Mouse (Mus musculus): Measurements from ENCODE around the gene Pdlim7. TPM values are rescaled to one million over a fixed set of nuclear protein-coding genes. Genes with fewer than 3 reads are reported as not detected.
A peak's percentile ranks its signal among the peaks of the same experiment; 100 is the strongest.

Gene Pdlim7
- total RNA-seq, 2 experiments from 2014 or later, result 63.6 to 74.2 TPM

- peak; percentile 58 for DNase-seq
- intact Hi-C loops (cut with DNase I), result loop anchor here (2.0 kb wide), 1 partner anchor 17 kb away; no protein-coding TSS in a partner anchor
Observed at GRCm38 (mm10) chr13:55487578-55488498, 25.6 kb downstream of the Pdlim7 start, which contains the start of gene Dbn1. TSS of gene Dbn1 (minus strand) at chr13:55488111.

- DNase-seq, result peak; percentile 49 to 56
- intact Hi-C loops (cut with DNase I), result no loop called here
Observed at GRCm38 (mm10) chr13:55486916-55487577, 26.4 kb downstream of the Pdlim7 start.

- DNase-seq, result peak; percentile 45 to 59
- intact Hi-C loops (cut with DNase I), result no loop called here
Observed at GRCm38 (mm10) chr13:55486029-55486794, 27.3 kb downstream of the Pdlim7 start.

GRCm38 (mm10) chr13:55484520-55485088, 28.9 kb downstream of the Pdlim7 start:
- intact Hi-C loops (cut with DNase I), result no loop called here
- DNase-seq, result no peak

- DNase-seq, result no peak
- intact Hi-C loops (cut with DNase I), result no loop called here
Observed at GRCm38 (mm10) chr13:55483593-55483992, 29.9 kb downstream of the Pdlim7 start.

GRCm38 (mm10) chr13:55483071-55483470, 30.4 kb downstream of the Pdlim7 start:
- DNase-seq, result peak in 1 of 2 experiments; percentile 34
- intact Hi-C loops (cut with DNase I), result no loop called here

GRCm38 (mm10) chr13:55482542-55482941, 30.9 kb downstream of the Pdlim7 start:
- intact Hi-C loops (cut with DNase I), result no loop called here
- peak; percentile 71 to 72 for DNase-seq

GRCm38 (mm10) chr13:55479929-55480328, 33.5 kb downstream of the Pdlim7 start:
- intact Hi-C loops (cut with DNase I), result loop anchor here (2.0 kb wide), 1 partner anchor 35 kb away; no protein-coding TSS in a partner anchor
- no peak for DNase-seq

GRCm38 (mm10) chr13:55479008-55479407, 34.5 kb downstream of the Pdlim7 start:
- peak; percentile 56 to 61 for DNase-seq
- intact Hi-C loops (cut with DNase I), result loop anchor here (2.0 kb wide), 1 partner anchor 36 kb away; no protein-coding TSS in a partner anchor

GRCm38 (mm10) chr13:55478036-55478435, 35.4 kb downstream of the Pdlim7 start:
- intact Hi-C loops (cut with DNase I), result loop anchor here (2.0 kb wide), 1 partner anchor 37 kb away; no protein-coding TSS in a partner anchor
- peak in 1 of 2 experiments; percentile 55 for DNase-seq

GRCm38 (mm10) chr13:55477492-55477891, 36.0 kb downstream of the Pdlim7 start:
- DNase-seq, result no peak
- intact Hi-C loops (cut with DNase I), result no loop called here

GRCm38 (mm10) chr13:55476256-55476655, 37.2 kb downstream of the Pdlim7 start:
- DNase-seq, result no peak
- intact Hi-C loops (cut with DNase I), result no loop called here

- intact Hi-C loops (cut with DNase I), result no loop called here
- no peak for DNase-seq
Observed at GRCm38 (mm10) chr13:55475750-55476149, 37.7 kb downstream of the Pdlim7 start.

GRCm38 (mm10) chr13:55474621-55475069, 38.8 kb downstream of the Pdlim7 start:
- intact Hi-C loops (cut with DNase I), result no loop called here

GRCm38 (mm10) chr13:55473961-55474360, 39.5 kb downstream of the Pdlim7 start:
- intact Hi-C loops (cut with DNase I), result loop anchor here (2.0 kb wide), 1 partner anchor 39 kb away; the partner anchor contains the start of gene Pdlim7

More at GRCm38 (mm10) chr13:55474621-55475069, 38.8 kb downstream of the Pdlim7 start:
- DNase-seq, result no peak

GRCm38 (mm10) chr13:55473076-55473831, 40.2 kb downstream of the Pdlim7 start:
- DNase-seq, result no peak
- intact Hi-C loops (cut with DNase I), result loop anchor here (2.0 kb wide), 1 partner anchor 40 kb away; the partner anchor contains the start of gene Pdlim7

More at GRCm38 (mm10) chr13:55473961-55474360, 39.5 kb downstream of the Pdlim7 start:
- no peak for DNase-seq

- intact Hi-C loops (cut with DNase I), result loop anchor here (2.0 kb wide), 1 partner anchor 40 kb away; the partner anchor contains the start of gene Pdlim7
Observed at GRCm38 (mm10) chr13:55472132-55473022, 41.1 kb downstream of the Pdlim7 start.

GRCm38 (mm10) chr13:55471819-55472131, 41.7 kb downstream of the Pdlim7 start:
- intact Hi-C loops (cut with DNase I), result loop anchor here (1.0 to 2.0 kb wide), 2 partner anchors 41 to 53 kb away; partner anchors contain the start of gene Pdlim7

More at GRCm38 (mm10) chr13:55472132-55473022, 41.1 kb downstream of the Pdlim7 start:
- peak; percentile 64 to 65 for DNase-seq

More at GRCm38 (mm10) chr13:55471819-55472131, 41.7 kb downstream of the Pdlim7 start:
- DNase-seq, result peak in 1 of 2 experiments; percentile 47

Measured in heart, postnatal 10 days (tissue).